Comparison of ENCODE assay signal across 17 mouse cellular contexts in the genomic region with DNA sequence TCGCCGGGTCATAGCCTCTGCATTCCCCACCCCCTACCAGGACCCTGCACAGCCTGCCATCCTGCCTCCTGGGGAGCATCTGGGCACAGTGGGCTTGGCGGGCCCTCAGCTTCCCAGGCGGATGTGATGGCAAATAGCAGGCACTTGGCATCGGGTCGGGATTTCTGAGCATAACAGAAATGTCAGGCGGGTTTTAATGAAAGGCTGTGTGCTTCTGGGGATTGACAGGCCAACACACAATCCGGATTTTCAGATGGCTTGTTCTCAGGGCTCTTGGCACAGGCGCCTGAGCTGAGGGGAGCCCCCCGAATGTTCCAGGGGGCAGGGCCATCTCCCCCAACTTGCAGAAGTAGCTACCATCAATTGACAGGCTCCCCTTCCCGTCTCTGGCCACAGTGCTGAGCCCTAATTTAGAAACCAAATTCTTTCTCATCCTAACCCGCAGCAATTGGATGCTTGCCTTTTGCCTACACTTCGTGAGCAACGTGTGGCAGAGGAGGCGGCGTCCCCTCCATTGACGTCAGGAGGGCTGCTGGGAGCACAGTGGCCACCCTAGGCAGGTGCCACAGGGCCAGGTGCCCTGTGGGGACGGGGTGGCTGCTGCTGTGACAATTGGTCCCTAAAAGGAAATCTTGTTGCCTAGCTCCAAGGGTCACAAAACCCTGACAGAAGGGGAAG.
A peak's percentile ranks its signal among the peaks of the same experiment; 100 is the strongest.
DNase-seq lines count a peak whose midpoint lies in the region; ATAC-seq and TF ChIP-seq lines count a peak whose summit lies in the region.
"Had no signal": no experiment of that assay in that cellular context is flagged by ENCODE, and none has a peak within 500 bp of the region (broad histone marks: within the 10 kb centered on the region; RNA-seq: fewer than 3 reads in every experiment).

No protein-coding gene starts in this region.

- peaks cover 14% of the 10 kb centered on the region for H3K4me1 ChIP-seq in embryonic facial prominence, embryonic 13.5 days
- H3K4me1 ChIP-seq in embryonic facial prominence, embryonic 10.5 days, result peaks cover 23% of the 10 kb centered on the region
- H3K4me1 ChIP-seq in forebrain, postnatal 0 days (ENCODE audit: insufficient read depth), result 0 out of 2 replicates have a peak, but pooled peaks cover 3% of the 10 kb centered on the region
- H3K4me1 ChIP-seq in kidney, embryonic 16.5 days (ENCODE audit: insufficient read depth, low read length), result 0 out of 2 replicates have a peak, but pooled peaks cover under 1% of the 10 kb centered on the region
- H3K4me1 ChIP-seq: heart, embryonic 10.5 days; liver, embryonic 15.5 days had no signal

- H3K4me2 ChIP-seq in embryonic facial prominence, embryonic 13.5 days, result no peak overlapping the region
- H3K4me2 ChIP-seq in forebrain, postnatal 0 days (ENCODE audit: low read depth), result peak overlapping the region; percentile 8; the same call in 1 of the 2 replicates
- no peak overlapping the region for H3K4me2 ChIP-seq in kidney, embryonic 16.5 days (replicated peaks; ENCODE audit: low read depth, low read length)
- H3K4me2 ChIP-seq: limb, embryonic 12.5 days; liver, embryonic 15.5 days; neural tube, embryonic 13.5 days had no signal

- no peak for ATAC-seq in embryonic facial prominence, embryonic 13.5 days (ENCODE audit: insufficient number of reproducible peaks, insufficient read depth, low FRiP score, low TSS enrichment, low read depth)
- peak; percentile 80 for ATAC-seq in forebrain, postnatal 0 days
- no peak for ATAC-seq in kidney, embryonic 16.5 days (ENCODE audit: low FRiP score, low TSS enrichment)

- no peaks in the 10 kb centered on the region for H3K27me3 ChIP-seq in embryonic facial prominence, embryonic 13.5 days
- no peaks in the 10 kb centered on the region for H3K27me3 ChIP-seq in embryonic facial prominence, embryonic 10.5 days (replicated peaks; ENCODE audit: low read depth, poor library complexity, severe bottlenecking)
- H3K27me3 ChIP-seq in forebrain, postnatal 0 days (ENCODE audit: insufficient read depth, low read length), result no peaks in the 10 kb centered on the region
- H3K27me3 ChIP-seq in kidney, embryonic 16.5 days (ENCODE audit: insufficient read depth, low read length), result no peaks in the 10 kb centered on the region
- H3K27me3 ChIP-seq: liver, embryonic 15.5 days; neural tube, embryonic 13.5 days had no signal

- H3K27ac ChIP-seq in embryonic facial prominence, embryonic 13.5 days, result no peak overlapping the region
- no peak overlapping the region for H3K27ac ChIP-seq in embryonic facial prominence, embryonic 10.5 days (replicated peaks)
- H3K27ac ChIP-seq in forebrain, postnatal 0 days (ENCODE audit: low read depth, low read length), result peak overlapping the region; percentile 35; the same call in 1 of the 2 replicates
- no peak overlapping the region for H3K27ac ChIP-seq in kidney, embryonic 16.5 days (ENCODE audit: low read length)
- H3K27ac ChIP-seq: gastrocnemius, adult 2 months; heart, embryonic 10.5 days; limb, embryonic 12.5 days; liver, embryonic 15.5 days; neural tube, embryonic 13.5 days had no signal

- H3K9me3 ChIP-seq in embryonic facial prominence, embryonic 13.5 days, result no peaks in the 10 kb centered on the region
- H3K9me3 ChIP-seq in embryonic facial prominence, embryonic 10.5 days, result no peaks in the 10 kb centered on the region
- no peaks in the 10 kb centered on the region for H3K9me3 ChIP-seq in forebrain, postnatal 0 days (ENCODE audit: low read length)
- H3K9me3 ChIP-seq in kidney, embryonic 16.5 days (ENCODE audit: low read length), result no peaks in the 10 kb centered on the region
- H3K9me3 ChIP-seq: limb, embryonic 12.5 days; liver, embryonic 15.5 days; neural tube, embryonic 13.5 days had no signal

- no peak for DNase-seq in embryonic facial prominence, embryonic 10.5 days (ENCODE audit: low spot score)
- peak; percentile 31 to 38 for DNase-seq in left cerebral cortex, adult 18-20 months (ENCODE audit: low spot score in 2 of 2)
- DNase-seq in left cerebral cortex, adult 8-10 months (ENCODE audit: low spot score in 2 of 2), result no peak
- peak; percentile 73 for DNase-seq in forebrain, postnatal 0 days
- peak; percentile 20 for DNase-seq in right cerebral cortex, adult 18-20 months
- no peak for DNase-seq in thymus, postnatal 10 days (ENCODE audit: low spot score in 2 of 2)
- DNase-seq: adrenal gland, adult 8-10 months; gastrocnemius, adult 2 months; heart, postnatal 4 days; kidney, adult 18-20 months; lung, postnatal 36 days had no signal

- peak overlapping the region; percentile 27; the same call in 1 of the 2 replicates for H3K9ac ChIP-seq in embryonic facial prominence, embryonic 13.5 days
- H3K9ac ChIP-seq in forebrain, postnatal 0 days, result no peak overlapping the region
- H3K9ac ChIP-seq in kidney, embryonic 16.5 days (replicated peaks; ENCODE audit: low read length), result no peak overlapping the region
- H3K9ac ChIP-seq: limb, embryonic 12.5 days; liver, embryonic 15.5 days; neural tube, embryonic 13.5 days had no signal

- TF ChIP-seq CTCF in forebrain, postnatal 0 days (IDR thresholded peaks at IDR 0.05; ENCODE audit: low read depth), result no peak

- no peak overlapping the region for H3K4me3 ChIP-seq in embryonic facial prominence, embryonic 13.5 days
- no peak overlapping the region for H3K4me3 ChIP-seq in embryonic facial prominence, embryonic 10.5 days
- H3K4me3 ChIP-seq in forebrain, postnatal 0 days (ENCODE audit: low read depth, low read length), result no peak overlapping the region
- no peak overlapping the region for H3K4me3 ChIP-seq in kidney, embryonic 16.5 days (ENCODE audit: low read length)
- H3K4me3 ChIP-seq: gastrocnemius, adult 2 months; heart, embryonic 10.5 days; limb, embryonic 12.5 days; liver, embryonic 15.5 days; neural tube, embryonic 13.5 days had no signal

- H3K36me3 ChIP-seq in embryonic facial prominence, embryonic 13.5 days, result no peaks in the 10 kb centered on the region
- no peaks in the 10 kb centered on the region for H3K36me3 ChIP-seq in embryonic facial prominence, embryonic 10.5 days (replicated peaks)
- H3K36me3 ChIP-seq in forebrain, postnatal 0 days (ENCODE audit: insufficient read depth), result no peaks in the 10 kb centered on the region
- H3K36me3 ChIP-seq in kidney, embryonic 16.5 days (ENCODE audit: insufficient read depth, low read length), result no peaks in the 10 kb centered on the region
- H3K36me3 ChIP-seq: heart, embryonic 10.5 days; limb, embryonic 12.5 days; liver, embryonic 15.5 days; neural tube, embryonic 13.5 days had no signal

- 58% methylated on average over 18 of the region's 18 CpGs for WGBS in embryonic facial prominence, embryonic 13.5 days
- WGBS in embryonic facial prominence, embryonic 10.5 days, result 72% methylated on average over 18 of the region's 18 CpGs
- WGBS in forebrain, postnatal 0 days, result 28% methylated on average over 18 of the region's 18 CpGs
- 73% methylated on average over 18 of the region's 18 CpGs for WGBS in kidney, embryonic 16.5 days

Comparison
In these comparisons a context has a peak if more than half of its experiments do, and no peak if none do; other contexts are left out.
1. DNase-seq: peak in left cerebral cortex, adult 18-20 months (2 of 2), forebrain, postnatal 0 days (single experiment) and right cerebral cortex, adult 18-20 months (single experiment); none in embryonic facial prominence, embryonic 10.5 days (single experiment), left cerebral cortex, adult 8-10 months (0 of 2) and thymus, postnatal 10 days (0 of 2).